Mouse (Mus musculus) adrenal gland, adult 8-10 months (tissue): Measurements from ENCODE around the gene Spc25. TPM values are rescaled to one million over a fixed set of nuclear protein-coding genes. Genes with fewer than 3 reads are reported as not detected.

Experiments
- DNase-seq: peaks from one replicate; pipeline ENCODE4 v3.0.0; 2022
- total RNA-seq, 4 experiments: library from RNA; stranded (reverse); gene quantifications; 2 replicates each; pipeline ENCODE4 v1.2.4; 2022

The Spc25 gene
- total RNA-seq, 4 experiments from 2014 or later = 1.0 to 2.2 (median 1.5) TPM

DNA sequence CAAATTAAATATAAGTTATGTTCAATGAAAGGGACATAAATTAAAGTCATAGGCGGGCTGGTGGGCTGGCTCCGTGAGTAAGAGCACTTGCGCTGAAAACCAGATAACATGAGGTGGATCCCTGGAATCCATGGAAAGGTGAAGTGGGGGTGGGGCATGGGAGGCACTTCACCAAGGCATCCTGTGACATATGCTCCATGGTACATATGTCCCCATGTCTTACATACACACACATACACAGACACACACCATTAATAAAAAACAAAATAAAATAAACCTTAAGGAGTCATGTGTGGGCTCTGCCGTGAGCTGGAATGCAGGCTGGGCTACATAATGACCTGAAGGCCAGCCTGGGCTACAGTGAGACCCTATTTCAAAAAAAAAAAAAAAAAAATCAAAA, 26.3 kb downstream of the Spc25 start:
- no peak for DNase-seq

- no peak for DNase-seq
Observed at GRCm38 (mm10) chr2:69175296-69175695, 30.7 kb downstream of the Spc25 start.

DNA sequence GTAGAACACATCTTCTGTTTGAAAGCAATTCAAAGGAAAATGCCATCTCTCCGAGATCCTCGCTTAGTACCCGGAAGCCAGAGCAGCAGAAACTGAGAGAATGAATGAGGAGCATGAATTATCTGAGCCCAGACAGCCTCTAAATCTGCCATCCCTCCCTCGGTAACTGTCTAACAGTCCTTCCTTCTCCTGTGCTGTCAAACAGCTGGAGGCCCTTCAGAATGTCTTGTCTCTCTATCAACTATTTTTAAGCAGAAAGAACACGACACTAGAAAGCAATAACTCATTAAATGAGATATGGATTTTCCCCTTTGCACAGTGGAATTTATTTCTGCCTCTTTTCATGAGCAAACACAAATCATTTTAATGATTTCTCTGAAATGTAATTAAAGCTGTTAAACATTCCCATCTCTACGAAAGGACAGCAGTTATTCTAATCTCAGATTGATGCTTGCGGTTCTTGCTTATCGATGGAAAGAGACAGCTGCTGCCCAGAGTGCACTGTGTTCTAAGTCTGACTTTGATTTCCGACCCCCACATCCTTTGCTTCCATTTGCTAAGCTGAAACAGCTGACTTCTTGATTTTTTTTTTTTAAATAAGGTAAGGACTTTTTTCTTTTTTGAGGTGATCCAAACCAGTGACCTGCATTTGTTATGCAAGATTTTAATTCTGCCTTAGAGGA, 35.5 kb downstream of the Spc25 start:
- no peak for DNase-seq

GRCm38 (mm10) chr2:69158907-69159306, 47.1 kb downstream of the Spc25 start:
- DNase-seq = no peak

GRCm38 (mm10) chr2:69156283-69156682, 49.7 kb downstream of the Spc25 start:
- no peak for DNase-seq

GRCm38 (mm10) chr2:69155861-69156260, 50.1 kb downstream of the Spc25 start:
- no peak for DNase-seq

- DNase-seq = no peak
Observed at GRCm38 (mm10) chr2:69150841-69151240, 55.2 kb downstream of the Spc25 start.

- no peak for DNase-seq
Observed at GRCm38 (mm10) chr2:69149154-69149553, 56.8 kb downstream of the Spc25 start.

DNA sequence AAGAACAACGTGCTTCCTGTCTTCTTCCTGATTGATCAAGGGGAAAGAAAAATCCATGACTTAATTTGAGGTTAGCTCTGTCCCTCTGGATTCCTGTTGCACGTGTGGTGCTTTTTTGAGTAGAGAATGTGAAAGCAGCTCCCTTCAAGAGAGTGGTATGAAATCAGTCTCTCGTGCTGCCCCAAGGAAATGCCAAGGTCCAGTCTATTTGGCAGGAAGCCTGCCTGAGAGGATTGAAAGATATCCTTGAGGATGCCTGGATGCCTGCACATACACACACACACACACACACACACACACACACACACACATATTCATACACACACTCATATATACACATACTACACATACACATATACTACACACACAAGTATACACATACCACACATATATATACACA, 57.3 kb downstream of the Spc25 start:
- peak; percentile 32 for DNase-seq

Other genes with a start within 250 kb of the Spc25 start
- gene Nostrin, start 70.4 kb downstream of the Spc25 start, total RNA-seq = 10 to 100 TPM in 1 of 4 experiments, 1 to 10 TPM in 3; 6.1 to 10.8 (median 8.8) TPM
- not detected for gene G6pc2, start 4.9 kb upstream of the Spc25 start, total RNA-seq
- under 1 TPM in 1 of 4 experiments, not detected in 3; 0.46 TPM for gene Abcb11, start 136.4 kb upstream of the Spc25 start, total RNA-seq
- 1 to 10 TPM in 2 of 4 experiments, under 1 TPM in 2; 0.12 to 1.7 (median 0.73) TPM for gene Dhrs9, start 174.3 kb upstream of the Spc25 start, total RNA-seq